Mouse (Mus musculus) ES-Bruce4 (cell line): Measurements from ENCODE around the gene Grsf1.

ENCODE experiments used
- CTCF ChIP-seq: IDR thresholded peaks from one replicate; pipeline ENCODE4 v1.8.1; 2011; ENCODE audit warnings: low read depth, low read length
- EP300 ChIP-seq: IDR thresholded peaks from 2 replicates; pipeline ENCODE4 v1.6.1; 2011; ENCODE audit warnings: low read depth, low read length; ENCODE audit not compliant: insufficient read depth
- POLR2A ChIP-seq: IDR thresholded peaks from one replicate; pipeline ENCODE4 v1.8.1; 2011; ENCODE audit warnings: low read length; ENCODE audit not compliant: insufficient read depth

GRCm38 (mm10) chr5:88680567-88680966 lies 4.6 kb upstream of the Grsf1 start:
- no peak for TF ChIP-seq CTCF
- TF ChIP-seq POLR2A = no peak
- no peak for TF ChIP-seq EP300
